Mouse (Mus musculus): ENCODE measurements around the gene Gstp2. TPM values are rescaled to one million over a fixed set of nuclear protein-coding genes. Genes with fewer than 3 reads are reported as not detected.

Gene Gstp2
- polyA plus RNA-seq, 1 experiment from 2014 or later, result 2.2 TPM

DNA sequence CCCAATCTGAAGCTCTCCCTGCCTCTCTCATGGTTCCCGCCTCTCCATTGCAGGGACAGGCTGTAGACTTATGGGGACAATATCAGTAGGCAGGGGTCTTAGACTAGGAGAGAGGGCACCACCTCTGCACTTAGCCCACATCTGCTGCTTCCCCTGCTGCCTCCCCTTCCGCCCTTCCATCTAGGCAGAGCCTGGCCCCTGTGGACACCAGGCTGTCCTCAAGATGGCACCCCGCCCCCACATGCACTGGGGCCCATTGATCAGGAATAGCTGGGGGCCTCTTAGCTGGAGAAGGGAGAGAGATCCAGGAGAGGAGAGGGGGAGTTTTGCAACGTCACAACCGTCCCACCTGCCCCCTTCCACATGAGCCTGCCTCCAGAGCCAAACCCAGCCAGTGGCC lies 53.4 kb downstream of the Gstp2 start, which contains the start of gene Tbx10:
Tbx10 (plus strand) TSS at position 337 of the 400 bp plus-strand sequence.
- H3K4me2 ChIP-seq (ENCODE audit: low read depth, low read length), result no peak within 1 kb of the TSS
- no peak for ATAC-seq (replicated peaks; ENCODE audit: insufficient number of reproducible peaks, low FRiP score, low TSS enrichment, low read depth)
- H3K27ac ChIP-seq (replicated peaks; ENCODE audit: low read depth, low read length), result no peak within 1 kb of the TSS
- H3K9me3 ChIP-seq (replicated peaks; ENCODE audit: control insufficient read depth, low read length), result no peaks in the 10 kb centered on the region
- whole genome bisulfite sequencing, result 56% methylated on average over 5 of the region's 5 CpGs
- no peak within 1 kb of the TSS for H3K4me3 ChIP-seq (ENCODE audit: low read depth, low read length)
- no peaks in the 10 kb centered on the region for H3K36me3 ChIP-seq (replicated peaks; ENCODE audit: control insufficient read depth, insufficient read depth, low read depth, low read length)
- no peaks in the 10 kb centered on the region for H3K27me3 ChIP-seq (ENCODE audit: control insufficient read depth, insufficient read depth, low read length)
- DNase-seq (ENCODE audit: low spot score), result no peak
- no peak within 1 kb of the TSS for H3K9ac ChIP-seq (replicated peaks; ENCODE audit: low read length)
- H3K4me1 ChIP-seq (ENCODE audit: control insufficient read depth, insufficient read depth, low read length), result no peaks in the 10 kb centered on the region

GRCm38 (mm10) chr19:3991966-3992365 lies 53.9 kb downstream of the Gstp2 start:
- Histone ChIP-seq H3K9me3 (replicated peaks; ENCODE audit: control insufficient read depth, low read length) (no peaks in the 10 kb centered on the region), H3K36me3 (replicated peaks; ENCODE audit: control insufficient read depth, insufficient read depth, low read depth, low read length) (no peaks in the 10 kb centered on the region), H3K4me3 (ENCODE audit: low read depth, low read length) (no peak overlapping the region), H3K4me1 (ENCODE audit: control insufficient read depth, insufficient read depth, low read length) (no peaks in the 10 kb centered on the region), H3K27me3 (ENCODE audit: control insufficient read depth, insufficient read depth, low read length) (no peaks in the 10 kb centered on the region), H3K9ac (replicated peaks; ENCODE audit: low read length) (no peak overlapping the region), H3K4me2 (ENCODE audit: low read depth, low read length) (no peak overlapping the region), H3K27ac (replicated peaks; ENCODE audit: low read depth, low read length) (no peak overlapping the region)
- no peak for ATAC-seq (replicated peaks; ENCODE audit: insufficient number of reproducible peaks, low FRiP score, low TSS enrichment, low read depth)
- 86% methylated on average over 3 of the region's 3 CpGs for WGBS
- no peak for DNase-seq (ENCODE audit: low spot score)

GRCm38 (mm10) chr19:3991562-3991961 lies 54.3 kb downstream of the Gstp2 start:
- no peak overlapping the region for H3K4me2 ChIP-seq (ENCODE audit: low read depth, low read length)
- H3K4me3 ChIP-seq (ENCODE audit: low read depth, low read length), result no peak overlapping the region
- H3K9ac ChIP-seq (replicated peaks; ENCODE audit: low read length), result no peak overlapping the region
- H3K36me3 ChIP-seq (replicated peaks; ENCODE audit: control insufficient read depth, insufficient read depth, low read depth, low read length), result no peaks in the 10 kb centered on the region
- ATAC-seq (replicated peaks; ENCODE audit: insufficient number of reproducible peaks, low FRiP score, low TSS enrichment, low read depth) (no peak), DNase-seq (ENCODE audit: low spot score) (no peak)
- WGBS, result 82% methylated on average over 3 of the region's 3 CpGs
- no peaks in the 10 kb centered on the region for H3K27me3 ChIP-seq (ENCODE audit: control insufficient read depth, insufficient read depth, low read length)
- no peak overlapping the region for H3K27ac ChIP-seq (replicated peaks; ENCODE audit: low read depth, low read length)
- no peaks in the 10 kb centered on the region for H3K4me1 ChIP-seq (ENCODE audit: control insufficient read depth, insufficient read depth, low read length)
- H3K9me3 ChIP-seq (replicated peaks; ENCODE audit: control insufficient read depth, low read length), result no peaks in the 10 kb centered on the region

DNA sequence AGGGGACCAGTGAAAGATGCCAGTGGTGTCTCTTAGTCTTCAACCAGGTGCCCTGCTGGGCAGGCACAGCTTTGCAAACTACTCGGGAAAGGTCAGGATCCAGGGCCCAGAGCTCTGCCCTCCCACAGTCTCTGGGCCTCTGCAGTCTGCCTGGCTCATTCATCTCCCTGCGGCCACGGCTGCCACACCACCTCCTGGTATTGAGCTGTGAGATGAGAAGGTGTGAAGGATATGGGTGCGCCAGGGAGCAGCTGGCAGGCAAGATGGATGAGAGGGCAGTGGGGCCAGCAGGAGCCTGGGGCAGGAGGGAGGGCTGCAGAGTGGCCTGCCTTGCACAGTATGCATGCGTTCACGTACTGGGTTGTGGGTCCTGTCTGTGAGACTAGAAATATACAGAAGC lies 55.0 kb downstream of the Gstp2 start:
- H3K4me1 ChIP-seq (ENCODE audit: control insufficient read depth, insufficient read depth, low read length), result no peaks in the 10 kb centered on the region; the same call in 1 of the 2 replicates
- no peak for ATAC-seq (replicated peaks; ENCODE audit: insufficient number of reproducible peaks, low FRiP score, low TSS enrichment, low read depth)
- no peaks in the 10 kb centered on the region for H3K9me3 ChIP-seq (replicated peaks; ENCODE audit: control insufficient read depth, low read length)
- no peaks in the 10 kb centered on the region for H3K27me3 ChIP-seq (ENCODE audit: control insufficient read depth, insufficient read depth, low read length)
- no peak overlapping the region for H3K9ac ChIP-seq (replicated peaks; ENCODE audit: low read length)
- 66% methylated on average over 6 of the region's 6 CpGs for WGBS
- no peak for DNase-seq (ENCODE audit: low spot score)
- no peak overlapping the region for H3K4me2 ChIP-seq (ENCODE audit: low read depth, low read length)
- no peak overlapping the region for H3K4me3 ChIP-seq (ENCODE audit: low read depth, low read length)
- no peaks in the 10 kb centered on the region for H3K36me3 ChIP-seq (replicated peaks; ENCODE audit: control insufficient read depth, insufficient read depth, low read depth, low read length)
- H3K27ac ChIP-seq (replicated peaks; ENCODE audit: low read depth, low read length), result no peak overlapping the region

Other genes with a start within 250 kb of the Gstp2 start
- 38.1 and 46.2 TPM in 2 replicates for gene Chka, start 194.2 kb downstream of the Gstp2 start, polyA plus RNA-seq (2014; fragmentation: Nextera tagmentation; extraction: Ambion mirVana)
- 16.3 and 21.8 TPM in 2 replicates for gene Tcirg1, start 138.9 kb downstream of the Gstp2 start, polyA plus RNA-seq (2014; fragmentation: Nextera tagmentation; extraction: Ambion mirVana)
- gene Ndufs8, start 133.2 kb downstream of the Gstp2 start, polyA plus RNA-seq (2014; fragmentation: Nextera tagmentation; extraction: Ambion mirVana), result 248 and 267 TPM in 2 replicates
- 0.49 and 1.00 TPM in 2 replicates for gene Aldh3b1, start 116.2 kb downstream of the Gstp2 start, polyA plus RNA-seq (2014; fragmentation: Nextera tagmentation; extraction: Ambion mirVana)
- gene Unc93b1, start 110.8 kb downstream of the Gstp2 start, polyA plus RNA-seq (2014; fragmentation: Nextera tagmentation; extraction: Ambion mirVana), result 6.0 and 6.3 TPM in 2 replicates
- not detected in 2 replicates for gene Aldh3b3, start 87.4 kb downstream of the Gstp2 start, polyA plus RNA-seq (2014; fragmentation: Nextera tagmentation; extraction: Ambion mirVana)
- gene Aldh3b2, start 73.7 kb downstream of the Gstp2 start, polyA plus RNA-seq (2014; fragmentation: Nextera tagmentation; extraction: Ambion mirVana), result 1.2 and 1.6 TPM in 2 replicates
- gene Acy3, start 59.5 kb downstream of the Gstp2 start, polyA plus RNA-seq (2014; fragmentation: Nextera tagmentation; extraction: Ambion mirVana), result 2.3 and 3.5 TPM in 2 replicates
- gene Tbx10, start 53.3 kb downstream of the Gstp2 start, polyA plus RNA-seq (2014; fragmentation: Nextera tagmentation; extraction: Ambion mirVana), result 0.26 TPM in 1 of 2 replicates, not detected in the other
- gene Nudt8, start 45.4 kb downstream of the Gstp2 start, polyA plus RNA-seq (2014; fragmentation: Nextera tagmentation; extraction: Ambion mirVana), result 24.2 and 26.6 TPM in 2 replicates
- 1.3 and 1.4 TPM in 2 replicates for gene Gm49405, start 45.4 kb downstream of the Gstp2 start, polyA plus RNA-seq (2014; fragmentation: Nextera tagmentation; extraction: Ambion mirVana)
- 2.2 TPM in 2 replicates for gene Doc2g, start 42.7 kb downstream of the Gstp2 start, polyA plus RNA-seq (2014; fragmentation: Nextera tagmentation; extraction: Ambion mirVana)
- gene Ndufv1, start 33.2 kb downstream of the Gstp2 start, polyA plus RNA-seq (2014; fragmentation: Nextera tagmentation; extraction: Ambion mirVana), result 190 and 205 TPM in 2 replicates
- gene Gstp1, start 8.0 kb downstream of the Gstp2 start, polyA plus RNA-seq (2014; fragmentation: Nextera tagmentation; extraction: Ambion mirVana), result 405 and 453 TPM in 2 replicates
- gene Gstp3, start 13.5 kb upstream of the Gstp2 start, polyA plus RNA-seq (2014; fragmentation: Nextera tagmentation; extraction: Ambion mirVana), result not detected in 2 replicates
- gene Cabp2, start 35.6 kb upstream of the Gstp2 start, polyA plus RNA-seq (2014; fragmentation: Nextera tagmentation; extraction: Ambion mirVana), result not detected in 2 replicates
- 58.6 and 69.0 TPM in 2 replicates for gene Cdk2ap2, start 51.2 kb upstream of the Gstp2 start, polyA plus RNA-seq (2014; fragmentation: Nextera tagmentation; extraction: Ambion mirVana)
- 6.3 and 7.3 TPM in 2 replicates for gene Pitpnm1, start 54.0 kb upstream of the Gstp2 start, polyA plus RNA-seq (2014; fragmentation: Nextera tagmentation; extraction: Ambion mirVana)
- gene Aip, start 79.8 kb upstream of the Gstp2 start, polyA plus RNA-seq (2014; fragmentation: Nextera tagmentation; extraction: Ambion mirVana), result 68.3 and 85.1 TPM in 2 replicates
- gene Gpr152, start 93.8 kb upstream of the Gstp2 start, polyA plus RNA-seq (2014; fragmentation: Nextera tagmentation; extraction: Ambion mirVana), result not detected in 2 replicates
- not detected in 2 replicates for gene Cabp4, start 98.0 kb upstream of the Gstp2 start, polyA plus RNA-seq (2014; fragmentation: Nextera tagmentation; extraction: Ambion mirVana)
- gene Coro1b, start 102.6 kb upstream of the Gstp2 start, polyA plus RNA-seq (2014; fragmentation: Nextera tagmentation; extraction: Ambion mirVana), result 108 and 122 TPM in 2 replicates
- gene Ptprcap, start 107.6 kb upstream of the Gstp2 start, polyA plus RNA-seq (2014; fragmentation: Nextera tagmentation; extraction: Ambion mirVana), result 0.64 and 1.3 TPM in 2 replicates
- gene Rps6kb2, start 117.3 kb upstream of the Gstp2 start, polyA plus RNA-seq (2014; fragmentation: Nextera tagmentation; extraction: Ambion mirVana), result 42.0 and 42.3 TPM in 2 replicates
- 2.0 TPM in 2 replicates for gene Carns1, start 129.5 kb upstream of the Gstp2 start, polyA plus RNA-seq (2014; fragmentation: Nextera tagmentation; extraction: Ambion mirVana)
- 0.96 and 1.4 TPM in 2 replicates for gene Tbc1d10c, start 145.3 kb upstream of the Gstp2 start, polyA plus RNA-seq (2014; fragmentation: Nextera tagmentation; extraction: Ambion mirVana)
- 955 and 1,002 TPM in 2 replicates for gene Ppp1ca, start 146.0 kb upstream of the Gstp2 start, polyA plus RNA-seq (2014; fragmentation: Nextera tagmentation; extraction: Ambion mirVana)
- gene Rad9a, start 155.6 kb upstream of the Gstp2 start, polyA plus RNA-seq (2014; fragmentation: Nextera tagmentation; extraction: Ambion mirVana), result 46.8 and 49.5 TPM in 2 replicates
- gene Clcf1, start 168.2 kb upstream of the Gstp2 start, polyA plus RNA-seq (2014; fragmentation: Nextera tagmentation; extraction: Ambion mirVana), result 4.6 and 5.0 TPM in 2 replicates
- gene AC109138.7, start 168.3 kb upstream of the Gstp2 start, polyA plus RNA-seq (2014; fragmentation: Nextera tagmentation; extraction: Ambion mirVana), result not detected in 2 replicates
- 12.7 and 13.0 TPM in 2 replicates for gene Pold4, start 185.9 kb upstream of the Gstp2 start, polyA plus RNA-seq (2014; fragmentation: Nextera tagmentation; extraction: Ambion mirVana)
- gene Ssh3, start 223.2 kb upstream of the Gstp2 start, polyA plus RNA-seq (2014; fragmentation: Nextera tagmentation; extraction: Ambion mirVana), result 2.7 and 4.8 TPM in 2 replicates
- 5.6 and 6.4 TPM in 2 replicates for gene Ankrd13d, start 237.1 kb upstream of the Gstp2 start, polyA plus RNA-seq (2014; fragmentation: Nextera tagmentation; extraction: Ambion mirVana)

Measured in embryonic facial prominence, embryonic 11.5 days (tissue).